Mouse (Mus musculus) cortical plate, adult 2 months (tissue): Measurements from ENCODE around the gene Zfhx3.

Source experiments
- CTCF ChIP-seq: fragments of 200-500 bp; IDR thresholded peaks from 2 replicates; pipeline ENCODE4 v1.5.1; 2011; ENCODE audit warnings: mild to moderate bottlenecking, control low read depth, low read length; ENCODE audit not compliant: insufficient read depth; ENCODE audit errors: extremely low read depth
- POLR2A ChIP-seq: fragments of 200-500 bp; IDR thresholded peaks from 2 replicates; pipeline ENCODE4 v1.6.1; 2011; ENCODE audit warnings: mild to moderate bottlenecking, low read length, control low read depth; ENCODE audit not compliant: insufficient read depth; ENCODE audit errors: extremely low read depth

DNA sequence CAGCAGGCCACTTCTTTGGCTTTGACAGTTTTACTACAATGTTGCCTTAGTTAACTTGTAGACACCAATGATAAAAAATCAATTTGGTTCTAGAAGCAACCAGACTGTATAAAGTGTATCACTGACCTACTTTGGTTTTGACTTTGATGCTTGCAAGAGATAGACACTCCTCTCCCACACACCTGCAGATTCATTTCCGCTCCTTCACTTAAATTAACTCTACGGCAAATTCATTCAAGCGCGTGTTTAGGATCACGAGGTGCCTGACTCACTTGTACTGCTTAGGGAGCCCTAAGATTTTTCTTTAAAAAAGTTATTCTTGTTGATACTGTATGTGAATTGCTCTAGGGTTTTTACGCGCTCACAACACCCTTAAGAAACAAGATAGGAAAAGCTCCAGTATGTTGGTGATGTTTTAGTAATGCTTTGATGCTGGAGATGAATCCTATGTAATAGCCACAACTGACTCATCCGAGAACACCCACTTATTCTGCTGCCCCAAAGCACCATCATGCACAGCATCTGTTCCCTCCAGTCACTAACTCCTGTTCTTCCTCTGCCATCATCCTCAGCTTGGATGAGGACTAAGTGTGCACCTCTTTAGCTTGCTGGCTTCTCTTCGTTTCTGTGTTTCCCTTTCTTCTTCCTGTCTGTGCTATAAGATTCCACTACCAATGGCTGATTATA is 1031.3 kb downstream of the Zfhx3 start:
- TF ChIP-seq CTCF: no peak
- no peak for TF ChIP-seq POLR2A
